Mouse (Mus musculus): ENCODE data around the gene Rsph6a.

Gene Rsph6a

GRCm38 (mm10) chr7:19054047-19054776, at the start of gene Rsph6a:
Gene Rsph6a (plus strand): TSS chr7:19054690.
- no peak for DNase-seq (ENCODE audit: low spot score)

GRCm38 (mm10) chr7:19005417-19006121, 48.9 kb upstream of the Rsph6a start:
- no peak for DNase-seq (ENCODE audit: low spot score)

- DNase-seq (ENCODE audit: low spot score) = peak; percentile 81
Observed at GRCm38 (mm10) chr7:19006476-19006875, 48.0 kb upstream of the Rsph6a start.

- no peak for DNase-seq (ENCODE audit: low spot score)
Observed at GRCm38 (mm10) chr7:19007026-19007977, 47.2 kb upstream of the Rsph6a start.

GRCm38 (mm10) chr7:19010581-19010980, 43.9 kb upstream of the Rsph6a start:
- no peak for DNase-seq (ENCODE audit: low spot score)

- DNase-seq (ENCODE audit: low spot score) = no peak
Observed at GRCm38 (mm10) chr7:19012025-19012621, 42.4 kb upstream of the Rsph6a start.

- DNase-seq (ENCODE audit: low spot score) = no peak
Observed at GRCm38 (mm10) chr7:19012882-19013281, 41.6 kb upstream of the Rsph6a start.

GRCm38 (mm10) chr7:19014452-19014851, 40.0 kb upstream of the Rsph6a start:
- no peak for DNase-seq (ENCODE audit: low spot score)

- DNase-seq (ENCODE audit: low spot score) = no peak
Observed at GRCm38 (mm10) chr7:19016042-19016441, 38.4 kb upstream of the Rsph6a start.

- no peak for DNase-seq (ENCODE audit: low spot score)
Observed at GRCm38 (mm10) chr7:19017909-19018308, 36.6 kb upstream of the Rsph6a start.

GRCm38 (mm10) chr7:19021048-19021447, 33.4 kb upstream of the Rsph6a start:
- DNase-seq (ENCODE audit: low spot score) = no peak

- no peak for DNase-seq (ENCODE audit: low spot score)
Observed at GRCm38 (mm10) chr7:19022189-19022958, 32.1 kb upstream of the Rsph6a start.

- no peak for DNase-seq (ENCODE audit: low spot score)
Observed at GRCm38 (mm10) chr7:19023357-19023814, 31.1 kb upstream of the Rsph6a start, which contains the start of gene Foxa3. Gene Foxa3 (minus strand): TSS chr7:19023538.

GRCm38 (mm10) chr7:19024096-19024506, 30.4 kb upstream of the Rsph6a start, which contains the start of gene Sympk:
Gene Sympk (plus strand): TSS chr7:19024377.
- DNase-seq (ENCODE audit: low spot score) = peak; percentile 94

GRCm38 (mm10) chr7:19024581-19025255, 29.8 kb upstream of the Rsph6a start:
- DNase-seq (ENCODE audit: low spot score) = no peak

GRCm38 (mm10) chr7:19028067-19028466, 26.4 kb upstream of the Rsph6a start:
- DNase-seq (ENCODE audit: low spot score) = no peak

GRCm38 (mm10) chr7:19029084-19029653, 25.3 kb upstream of the Rsph6a start:
- DNase-seq (ENCODE audit: low spot score) = no peak

GRCm38 (mm10) chr7:19031641-19032040, 22.8 kb upstream of the Rsph6a start:
- DNase-seq (ENCODE audit: low spot score) = no peak

- DNase-seq (ENCODE audit: low spot score) = no peak
Observed at GRCm38 (mm10) chr7:19044616-19045015, 9.9 kb upstream of the Rsph6a start.

Measured in c-Kit-positive CD71-positive TER-119-positive erythroid progenitor cells, embryonic 14.5 days (primary cell).